Mouse (Mus musculus): ENCODE results near the gene Serpinb1b. TPM values are rescaled to one million over a fixed set of nuclear protein-coding genes. Genes with fewer than 3 reads are reported as not detected.

Gene Serpinb1b
- not detected in 2 replicates for polyA plus RNA-seq (2012; rRNA removed)

GRCm38 (mm10) chr13:33078056-33078705 lies at the start of gene Serpinb1b:
Gene Serpinb1b, plus strand, starts transcription at chr13:33078575.

Other genes starting within 250 kb of the Serpinb1b start
- gene Serpinb1a, start 227.4 kb upstream of the Serpinb1b start, polyA plus RNA-seq (2012; rRNA removed), result 10.1 and 13.8 TPM in 2 replicates
- gene Serpinb1c, start 180.4 kb upstream of the Serpinb1b start, polyA plus RNA-seq (2012; rRNA removed), result 0.04 TPM in 1 of 2 replicates, not detected in the other
- 0.28 and 0.34 TPM in 2 replicates for gene Serpinb6b, start 113.4 kb upstream of the Serpinb1b start, polyA plus RNA-seq (2012; rRNA removed)
- gene Serpinb9, start 75.3 kb upstream of the Serpinb1b start, polyA plus RNA-seq (2012; rRNA removed), result 0.34 and 0.55 TPM in 2 replicates
- gene Serpinb9b, start 51.2 kb upstream of the Serpinb1b start, polyA plus RNA-seq (2012; rRNA removed), result 0.05 TPM in 1 of 2 replicates, not detected in the other
- gene Serpinb9c, start 81.2 kb downstream of the Serpinb1b start, polyA plus RNA-seq (2012; rRNA removed), result not detected in 2 replicates
- not detected in 2 replicates for gene Serpinb9d, start 114.4 kb downstream of the Serpinb1b start, polyA plus RNA-seq (2012; rRNA removed)
- gene Serpinb9e, start 171.0 kb downstream of the Serpinb1b start, polyA plus RNA-seq (2012; rRNA removed), result not detected in 2 replicates
- not detected in 2 replicates for gene Serpinb9f, start 245.5 kb downstream of the Serpinb1b start, polyA plus RNA-seq (2012; rRNA removed)